Mouse (Mus musculus): ENCODE measurements around the gene Nid1.

- TF ChIP-seq CTCF (IDR thresholded peaks at IDR 0.05) (no peak), POLR2A (IDR thresholded peaks at IDR 0.05; ENCODE audit: insufficient read depth, low read depth, low read length) (no peak)
Observed at GRCm38 (mm10) chr13:13531923-13532322, 94.6 kb downstream of the Nid1 start.

Measured in heart, adult 2 months (tissue).